Mouse (Mus musculus) olfactory bulb, adult 2 months (tissue): ENCODE results near the gene Slit2.

Experiments used
- CTCF ChIP-seq: fragments of 200-500 bp; IDR thresholded peaks from 2 replicates; pipeline ENCODE4 v1.5.1; 2012; ENCODE audit warnings: low read depth, mild to moderate bottlenecking, low read length, moderate library complexity; ENCODE audit not compliant: insufficient read depth
- POLR2A ChIP-seq: fragments of 200-500 bp; IDR thresholded peaks from 2 replicates; pipeline ENCODE4 v1.6.1; 2012; ENCODE audit warnings: mild to moderate bottlenecking, low read depth, low read length, moderate library complexity; ENCODE audit not compliant: insufficient read depth

DNA sequence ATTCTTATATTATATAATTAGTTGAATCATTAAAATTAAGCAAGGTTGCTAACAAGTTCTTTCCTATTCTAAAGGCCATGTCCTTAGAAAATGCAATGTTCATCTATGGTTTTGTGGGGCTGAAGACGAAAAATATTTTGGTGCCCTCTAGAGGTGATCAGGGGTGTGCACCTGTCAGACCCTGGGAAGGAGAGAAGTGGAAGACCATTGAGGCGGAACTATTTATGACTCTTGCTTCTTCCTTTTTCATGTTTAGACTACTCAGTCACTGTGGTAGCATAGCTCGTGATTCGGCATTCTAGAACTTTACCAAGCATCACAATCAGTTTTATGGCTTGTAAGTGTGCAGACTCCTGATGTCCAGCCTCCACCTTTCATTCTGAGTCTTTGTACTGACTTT, 3.6 kb upstream of the Slit2 start:
- TF ChIP-seq CTCF (no peak), POLR2A (no peak)
